Mouse (Mus musculus) CD4-positive, CD25-positive, alpha-beta regulatory T cell, adult 4 months (primary cell): Measurements from ENCODE around the gene Spink8. TPM values are rescaled to one million over a fixed set of nuclear protein-coding genes. Genes with fewer than 3 reads are reported as not detected.
"Not testable (repeated sequence)": the region's sequence is repeated elsewhere in the genome, so short reads cannot be mapped to it uniquely, and the experiment has no call there.

Experiments
- ATAC-seq: one replicate; pipeline ENCODE4 v1.8.0; 2017
- polyA plus RNA-seq, 2 experiments: library from polyadenylated mRNA; unstranded; fragments of 100-300 nt; shearing (Covaris generic); gene quantifications; one replicate each; pipeline ENCODE4 v1.2.1; 2017

Spink8 gene
- not detected for polyA plus RNA-seq

- ATAC-seq = no peak
These were observed at the start of gene Spink8 for GRCm38 (mm10) chr9:109811980-109812379. Gene Spink8, plus strand, starts transcription at chr9:109812280.

DNA sequence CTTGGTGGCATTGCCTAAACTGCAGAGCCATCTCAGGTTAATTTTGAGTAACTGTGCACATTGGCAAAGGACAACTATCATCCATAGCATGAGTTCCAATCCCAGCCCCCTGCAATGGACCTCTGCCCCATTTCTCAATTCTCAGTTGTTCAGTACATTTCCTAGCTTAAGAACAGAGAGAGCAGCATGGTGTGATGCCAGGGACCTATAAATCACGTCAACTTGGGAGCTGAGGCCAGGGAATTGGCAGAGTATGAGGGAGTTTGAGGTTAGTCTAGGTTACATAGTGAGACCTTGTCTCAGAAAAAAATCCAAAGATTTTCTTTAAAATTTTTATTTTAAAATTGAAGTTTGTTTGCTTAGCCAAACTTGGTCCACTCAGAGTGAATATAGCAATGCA lies 45.2 kb upstream of the Spink8 start:
- ATAC-seq = not testable (repeated sequence)

DNA sequence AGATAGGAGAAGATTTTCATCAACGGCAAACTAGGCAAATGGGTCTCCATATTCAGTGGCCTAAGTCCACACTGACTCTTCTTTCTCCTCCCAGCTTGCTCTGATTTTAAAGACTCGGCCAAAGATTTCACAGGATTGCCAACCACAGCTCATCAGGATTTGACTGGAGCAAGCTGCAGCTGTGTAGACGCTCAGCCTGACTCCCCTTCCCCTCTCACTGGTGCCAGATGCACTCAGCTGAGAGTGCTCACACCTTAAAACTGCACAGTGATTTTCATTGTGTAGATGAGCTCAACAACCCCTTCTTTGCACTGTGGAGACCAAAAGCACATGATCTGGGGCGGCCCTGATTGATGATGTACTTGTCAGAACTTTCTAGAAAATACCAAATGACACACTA lies 21.5 kb upstream of the Spink8 start, which contains the start of gene Fbxw27:
Gene Fbxw27 (minus strand): TSS at position 101 of the 400 bp plus-strand sequence.
- not testable (repeated sequence) for ATAC-seq

- no peak for ATAC-seq
These were observed 16.9 kb upstream of the Spink8 start for GRCm38 (mm10) chr9:109795221-109795620.

DNA sequence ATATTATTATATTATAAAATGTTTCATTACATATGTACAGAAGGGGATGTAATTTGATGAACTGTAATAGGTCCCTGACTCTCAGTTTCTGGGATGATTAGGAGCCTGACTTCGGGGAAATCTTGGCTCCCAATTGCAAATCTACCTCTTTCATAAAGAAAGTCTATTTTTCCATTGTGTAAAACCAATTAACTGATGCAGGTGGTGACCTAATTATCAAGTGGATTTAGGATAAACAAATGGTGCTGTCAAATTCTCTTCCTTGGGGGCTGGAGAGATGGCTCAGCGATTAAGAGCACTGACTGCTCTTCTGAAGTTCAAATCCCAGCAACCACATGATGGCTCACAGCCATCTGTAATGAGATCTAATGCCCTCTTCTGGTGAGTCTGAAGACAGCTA lies 16.3 kb upstream of the Spink8 start:
- no peak for ATAC-seq

GRCm38 (mm10) chr9:109798051-109798450 lies 14.0 kb upstream of the Spink8 start:
- ATAC-seq = no peak

DNA sequence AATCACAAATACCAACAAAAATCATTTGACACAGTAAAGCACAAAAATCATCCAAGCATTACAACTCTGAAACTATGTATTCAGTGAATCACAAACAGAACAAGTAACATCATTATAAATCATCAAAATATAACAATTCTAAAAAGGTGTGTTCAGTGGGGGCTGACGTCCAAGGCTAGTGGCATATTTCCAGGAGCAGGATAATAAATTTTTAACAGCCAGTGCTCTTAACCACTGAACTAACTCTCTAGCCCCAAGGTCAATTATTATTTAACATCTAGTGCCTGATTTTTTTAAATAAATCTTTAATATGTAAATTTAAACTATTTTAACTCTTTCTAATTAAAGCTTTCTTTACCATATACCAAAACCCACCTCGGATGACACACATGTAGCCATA lies 6.5 kb upstream of the Spink8 start:
- not testable (repeated sequence) for ATAC-seq

GRCm38 (mm10) chr9:109806260-109806659 lies 5.8 kb upstream of the Spink8 start:
- no peak for ATAC-seq

DNA sequence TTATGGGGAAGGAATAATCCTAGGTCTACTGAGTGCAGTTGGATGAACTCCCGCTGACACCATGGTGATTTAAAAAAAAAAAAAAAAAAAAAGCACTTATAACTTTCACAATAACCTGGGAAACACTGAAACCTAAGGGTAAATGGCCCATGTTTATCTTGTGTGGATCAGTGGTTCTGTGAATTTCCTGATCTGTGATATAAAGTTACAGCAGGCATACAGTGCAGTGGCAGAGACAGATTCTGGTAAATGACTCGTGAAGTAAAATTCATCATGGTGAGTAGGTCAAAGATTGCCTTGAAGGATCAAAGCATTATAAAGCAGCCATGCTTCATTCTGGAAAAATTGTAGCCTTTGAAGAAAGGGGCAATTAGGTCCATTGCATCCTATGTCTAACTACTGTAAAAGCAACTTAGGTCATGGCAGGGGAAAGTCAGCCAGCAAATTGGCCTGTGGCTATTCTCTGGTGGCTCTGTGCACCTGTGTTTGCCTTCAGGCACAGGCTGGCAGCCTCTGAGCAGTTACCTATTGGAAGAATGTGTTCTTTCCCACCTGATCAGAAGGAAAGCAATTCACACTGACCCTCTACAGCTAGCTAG lies 5.3 kb upstream of the Spink8 start:
- no peak for ATAC-seq

GRCm38 (mm10) chr9:109807898-109808297 lies 4.2 kb upstream of the Spink8 start:
- no peak for ATAC-seq

- no peak for ATAC-seq
These were observed 1.3 kb downstream of the Spink8 start for GRCm38 (mm10) chr9:109813424-109813823.

GRCm38 (mm10) chr9:109816341-109816740 lies 4.3 kb downstream of the Spink8 start:
- ATAC-seq = no peak

DNA sequence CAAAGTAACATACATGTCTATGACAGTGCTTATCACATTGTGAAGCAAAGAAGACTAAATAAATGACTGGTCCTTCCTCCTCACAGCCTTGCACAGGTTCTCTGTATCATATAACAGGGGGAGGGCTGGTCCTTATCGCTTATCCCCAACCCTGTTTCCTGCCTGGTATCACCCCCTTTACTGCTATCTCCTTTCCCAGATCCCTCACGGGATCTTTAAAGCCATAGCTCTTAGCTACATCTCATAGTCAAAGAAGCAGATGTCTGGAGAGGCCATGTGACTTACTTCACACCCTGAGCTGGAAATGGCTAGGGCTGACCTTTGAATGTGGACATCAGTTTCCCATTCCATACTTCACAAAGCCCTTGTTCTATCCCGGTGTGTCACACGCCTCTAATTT lies 13.7 kb downstream of the Spink8 start:
- ATAC-seq = no peak

GRCm38 (mm10) chr9:109826181-109826580 lies 14.1 kb downstream of the Spink8 start:
- no peak for ATAC-seq

- peak; percentile 89 for ATAC-seq
These were observed 20.5 kb downstream of the Spink8 start, which contains the start of gene Nme6 for GRCm38 (mm10) chr9:109832391-109833087. Gene Nme6, plus strand, starts transcription at chr9:109832749.

DNA sequence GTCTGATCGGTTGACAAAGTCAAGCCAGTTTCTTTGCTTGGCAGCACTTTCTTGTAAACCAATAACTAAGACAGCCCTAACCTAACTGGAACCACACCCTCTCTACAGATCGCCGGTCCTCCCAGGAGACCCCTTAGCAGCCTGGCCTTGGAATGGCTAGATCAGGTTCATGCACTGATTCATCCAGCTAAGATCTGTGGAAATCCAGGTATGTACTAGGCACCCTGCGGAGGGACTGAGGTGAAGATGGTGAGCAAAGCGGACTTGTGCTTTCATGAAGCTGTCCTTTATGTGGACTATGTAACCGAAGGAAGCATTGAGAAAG lies 21.0 kb downstream of the Spink8 start:
- ATAC-seq = no peak

DNA sequence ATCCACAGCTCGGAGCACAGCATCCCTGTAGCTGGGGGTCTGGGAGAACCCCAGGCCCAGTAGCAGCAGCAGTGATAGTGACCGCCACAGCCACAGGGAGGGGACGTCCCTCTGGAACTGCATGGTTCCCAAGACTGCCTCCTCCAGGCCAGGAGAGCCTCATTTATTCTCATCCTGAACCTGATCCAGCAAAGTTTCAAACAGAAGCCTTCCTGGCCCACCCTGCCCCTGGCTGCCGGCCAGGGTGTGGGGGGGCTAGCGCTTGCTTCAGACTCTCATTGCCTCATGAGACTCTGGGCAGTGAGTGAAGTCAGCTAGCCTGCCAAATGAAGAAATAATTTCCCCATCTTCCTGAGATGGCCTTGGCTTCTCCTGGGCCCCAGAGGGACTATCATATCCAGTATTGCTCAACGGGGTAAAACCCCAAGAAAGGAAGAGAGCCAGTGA lies 37.3 kb downstream of the Spink8 start, which contains the start of gene Camp:
Gene Camp (minus strand): TSS at position 306 of the 447 bp plus-strand sequence.
- no peak for ATAC-seq

- ATAC-seq = no peak
These were observed 38.0 kb downstream of the Spink8 start for GRCm38 (mm10) chr9:109850099-109850498.

DNA sequence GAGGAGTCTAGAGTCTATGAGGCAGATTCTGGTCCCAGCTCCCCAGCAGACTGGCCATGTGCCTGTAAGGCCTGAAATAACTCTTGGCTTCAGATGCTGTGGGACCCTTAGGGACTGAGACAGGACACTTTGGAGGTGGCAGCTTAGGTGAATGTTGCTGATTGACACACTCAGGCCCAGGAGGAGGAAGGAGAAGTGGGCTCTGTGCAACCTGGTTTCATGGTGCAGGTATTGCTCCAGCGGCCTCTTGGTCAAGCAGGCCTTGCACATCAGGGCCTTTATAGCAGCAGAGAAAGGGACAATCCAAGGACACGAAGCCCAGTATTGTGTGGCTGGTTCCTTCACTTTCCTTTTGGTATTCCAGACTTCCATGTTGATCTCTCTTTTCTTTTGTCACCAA lies 42.3 kb downstream of the Spink8 start:
- ATAC-seq = no peak

DNA sequence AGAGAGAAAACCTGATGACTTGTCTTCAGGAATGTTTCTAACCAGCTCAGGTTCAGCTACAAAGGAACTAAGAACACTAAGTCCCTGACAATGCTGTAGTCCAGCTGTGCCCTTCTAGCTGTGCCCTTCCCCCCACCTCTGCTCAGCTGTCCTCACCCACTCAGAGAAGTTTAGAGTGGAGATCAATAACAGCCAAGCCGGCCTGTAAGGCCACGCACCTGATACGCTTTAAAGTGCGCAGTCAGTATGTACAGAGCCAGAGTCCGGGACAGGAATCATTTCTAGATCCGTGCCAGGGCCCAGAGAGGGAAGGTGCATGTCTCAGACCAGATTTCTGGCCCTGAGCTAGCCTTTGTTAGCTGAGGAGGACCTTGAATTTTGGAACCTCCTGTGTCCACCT lies 43.9 kb downstream of the Spink8 start:
- ATAC-seq = no peak

DNA sequence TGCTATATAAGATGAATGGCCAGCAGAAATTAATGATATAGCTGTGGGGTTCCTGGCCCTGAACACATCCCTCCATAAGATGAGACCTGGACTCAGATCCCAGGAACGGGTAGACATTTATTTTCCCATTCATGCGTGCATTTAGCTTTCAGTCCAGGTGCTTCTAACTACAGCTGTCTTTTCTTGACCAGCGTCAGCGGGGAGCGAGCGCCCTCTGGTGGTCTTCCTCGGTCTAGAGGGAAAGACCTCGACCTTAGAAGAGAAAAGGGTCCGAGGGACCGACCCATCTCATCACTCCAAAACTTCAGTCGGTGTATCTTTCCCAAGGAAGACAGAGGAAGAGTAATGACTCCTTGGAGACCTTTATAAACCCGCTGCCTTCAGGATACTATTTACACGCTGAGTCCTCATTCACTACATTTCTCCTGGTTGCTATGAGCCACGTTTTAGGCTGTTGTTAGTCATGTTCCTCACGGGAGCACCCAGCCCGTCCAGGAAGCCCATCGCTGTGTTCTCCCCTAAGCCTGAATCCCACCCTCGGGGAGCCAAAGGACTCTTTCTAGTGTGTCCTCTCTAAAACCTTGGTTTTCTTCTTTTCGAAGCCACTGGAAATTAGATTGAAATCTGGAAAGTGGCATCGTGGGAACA lies 50.4 kb downstream of the Spink8 start:
- no peak for ATAC-seq

- no peak for ATAC-seq
These were observed 51.0 kb downstream of the Spink8 start for GRCm38 (mm10) chr9:109863085-109863484.

GRCm38 (mm10) chr9:109866218-109866617 lies 54.1 kb downstream of the Spink8 start:
- no peak for ATAC-seq
